Mouse (Mus musculus) R1 (cell line): ENCODE results near the gene Olfr283.
A peak's percentile ranks its signal among the peaks of the same experiment; 100 is the strongest.
"Not testable (repeated sequence)": the region's sequence is repeated elsewhere in the genome, so short reads cannot be mapped to it uniquely, and the experiment has no call there.

Source experiments
- DNase-seq: peaks from one replicate; pipeline ENCODE4 v3.0.0-alpha.2; 2018; ENCODE audit warnings: low read depth, low spot score

Gene Olfr283

DNA sequence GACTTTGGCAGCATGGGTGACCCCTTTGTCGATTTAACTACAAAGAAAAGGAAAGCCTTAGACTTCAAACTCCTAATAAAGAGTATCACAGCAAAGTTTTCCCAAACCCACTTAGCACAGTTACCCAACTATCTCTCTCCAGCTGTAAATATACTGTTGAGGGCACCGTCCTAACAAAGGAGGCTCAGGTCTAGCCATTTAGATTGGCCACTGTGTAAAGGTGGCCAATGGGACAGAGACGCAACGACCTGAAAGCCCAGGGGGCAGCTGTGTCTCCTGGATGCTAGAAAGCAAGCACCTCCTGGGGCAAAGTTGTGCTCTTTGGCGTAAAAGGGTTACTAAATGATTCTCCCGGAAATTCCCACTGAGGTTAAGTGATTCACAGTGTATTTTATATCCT, at the start of gene Olfr283:
Olfr283 (minus strand) TSS at position 101 of the 400 bp plus-strand sequence.
- DNase-seq = no peak

DNA sequence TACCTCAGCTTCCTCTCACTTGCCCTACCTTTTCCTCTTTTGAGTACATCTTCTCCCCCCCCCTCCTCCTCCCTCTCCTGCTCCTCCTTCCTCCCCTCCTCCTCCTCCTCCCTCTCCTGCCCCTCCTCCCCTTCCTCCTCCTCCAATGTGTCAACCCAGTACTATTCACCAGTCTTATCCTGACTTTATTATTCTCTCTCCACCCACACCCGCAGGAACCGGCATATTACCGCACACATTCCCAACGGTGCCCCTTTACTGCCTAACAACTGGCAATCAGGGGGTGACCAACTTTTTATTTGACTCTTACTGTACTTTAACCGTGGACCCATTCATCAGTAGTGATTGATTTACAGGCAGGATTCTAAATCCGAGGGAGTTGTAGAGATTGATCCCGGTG, 44.4 kb upstream of the Olfr283 start:
- DNase-seq = no peak

DNA sequence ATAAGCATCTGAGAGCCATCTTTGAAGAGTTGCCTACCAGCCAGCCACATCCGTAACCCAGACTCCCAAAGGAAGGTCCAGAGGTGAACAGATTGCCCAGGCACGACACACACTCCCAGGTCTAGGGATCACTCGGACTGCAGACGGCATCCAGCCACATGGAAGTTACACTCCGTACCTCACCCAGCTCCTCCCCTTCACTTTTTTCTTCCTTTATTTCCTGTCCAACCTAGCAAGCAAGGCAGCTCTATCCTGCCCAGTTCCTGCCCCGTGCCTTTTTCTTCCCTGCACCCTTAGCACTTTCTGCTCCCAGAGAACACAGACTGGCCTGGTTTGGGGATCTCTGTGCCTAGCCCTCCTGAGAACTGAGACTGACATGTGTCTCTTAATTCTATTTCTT, 44.0 kb upstream of the Olfr283 start:
- DNase-seq = no peak

DNA sequence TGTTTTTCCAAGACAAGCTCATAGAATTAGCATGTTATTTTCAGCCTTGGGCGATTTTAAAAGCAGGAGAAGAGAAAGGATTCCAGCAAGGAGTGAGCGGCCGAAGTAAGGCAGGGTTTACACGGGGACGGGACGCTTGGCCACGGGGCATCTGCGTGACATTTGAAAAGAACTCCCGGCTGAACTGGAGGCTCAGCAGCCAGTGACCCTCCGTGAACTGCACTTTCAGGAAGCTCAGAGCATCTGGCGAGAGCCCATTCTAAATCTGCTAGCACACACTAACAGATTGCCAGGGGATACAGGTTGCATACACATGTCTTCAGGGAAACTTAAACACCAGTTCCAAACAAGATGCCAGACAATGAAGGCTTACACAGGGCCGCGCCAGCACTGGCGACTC, 43.6 kb upstream of the Olfr283 start:
- DNase-seq = no peak

DNA sequence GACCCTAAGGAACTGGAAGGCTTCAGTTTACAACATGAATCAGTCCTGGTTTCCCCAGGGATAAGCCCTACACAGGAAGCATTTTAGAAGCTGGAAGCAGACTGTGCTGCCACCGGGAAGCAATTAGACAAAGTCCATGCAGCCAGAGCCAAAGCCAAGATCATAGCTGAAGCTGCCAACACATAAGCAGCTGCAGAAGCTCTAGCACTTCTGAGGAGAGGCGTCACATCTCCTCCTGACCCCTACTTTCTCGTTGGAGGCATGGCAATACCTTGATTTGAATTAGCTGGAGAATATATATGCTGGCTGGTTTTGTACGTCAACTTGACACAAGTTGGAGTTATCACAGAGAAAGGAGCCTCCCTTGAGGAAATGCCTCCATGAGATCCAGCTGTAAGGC, 40.2 kb upstream of the Olfr283 start:
- DNase-seq = no peak

DNA sequence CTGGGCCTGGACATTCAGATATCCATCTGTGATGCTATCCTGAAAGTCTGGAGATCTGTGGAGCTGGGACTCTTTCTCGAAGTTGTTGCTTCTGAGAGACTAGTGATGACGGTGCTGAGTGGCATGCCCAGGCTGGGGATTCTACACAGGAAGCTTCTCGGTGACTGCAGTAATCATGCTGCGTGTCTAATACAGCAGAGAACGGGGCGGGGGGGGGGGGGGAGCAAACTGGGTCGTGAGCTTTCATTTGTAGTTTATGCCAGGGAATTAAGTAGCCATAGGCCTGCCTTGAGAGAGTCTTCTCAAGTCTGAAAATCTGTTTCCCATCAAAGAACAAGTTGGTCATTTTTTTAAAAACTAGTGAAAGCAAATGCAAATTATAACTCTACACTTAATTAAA, 37.4 kb upstream of the Olfr283 start:
- no peak for DNase-seq

DNA sequence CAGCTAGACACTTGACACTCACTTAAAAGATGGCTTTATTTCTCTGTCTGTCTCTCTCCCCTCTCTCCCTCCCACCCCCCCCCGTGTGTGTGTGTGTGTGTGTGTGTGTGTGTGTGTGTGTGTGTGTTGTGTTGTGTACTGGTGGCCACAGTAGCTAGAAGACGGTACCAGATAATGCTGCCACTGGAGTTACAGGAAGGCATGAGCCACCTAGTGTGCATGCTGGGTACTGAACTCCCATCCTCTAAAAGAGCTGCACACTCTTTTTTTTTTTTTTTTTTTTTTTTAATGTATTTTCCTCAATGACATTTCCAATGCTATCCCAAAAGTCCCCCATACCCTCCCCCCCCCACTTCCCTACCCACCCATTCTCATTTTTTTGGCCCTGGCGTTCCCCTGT, 36.5 kb upstream of the Olfr283 start:
- peak; percentile 45 for DNase-seq

DNA sequence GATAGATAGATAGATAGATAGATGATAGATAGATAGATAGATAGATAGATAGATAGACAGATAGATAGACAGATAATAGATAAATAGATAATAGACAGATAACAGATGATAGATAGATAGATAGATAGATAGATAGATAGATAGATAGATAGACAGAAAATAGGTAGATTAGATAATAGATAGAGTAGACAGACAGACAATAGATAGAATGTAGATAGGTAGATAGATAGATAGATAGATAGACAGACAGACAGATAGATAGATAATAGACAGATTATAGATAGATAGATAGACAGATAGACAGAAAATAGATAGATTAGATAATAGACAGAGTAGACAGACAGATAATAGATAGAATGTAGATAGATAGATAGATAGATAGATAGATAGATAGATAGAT, 36.1 kb upstream of the Olfr283 start:
- not testable (repeated sequence) for DNase-seq

DNA sequence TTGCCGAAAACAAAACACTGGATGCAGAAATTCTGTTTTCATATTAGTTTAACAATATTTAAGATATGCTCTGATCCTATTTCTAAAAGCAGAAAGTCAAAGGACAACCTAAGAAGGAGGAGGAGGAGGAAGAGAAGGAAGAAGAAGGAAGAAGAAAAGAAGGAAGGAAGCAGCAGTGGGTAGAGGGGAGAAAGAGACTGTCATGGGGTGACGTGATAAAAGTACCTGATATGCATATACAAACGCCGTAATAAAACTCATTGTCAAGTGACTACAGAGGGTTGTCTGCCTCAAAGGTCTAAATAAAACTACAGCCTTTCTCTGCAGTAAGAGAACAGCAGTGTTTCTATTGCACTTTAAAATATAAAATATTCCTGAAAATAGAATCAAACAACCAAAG, 35.2 kb upstream of the Olfr283 start:
- no peak for DNase-seq

DNA sequence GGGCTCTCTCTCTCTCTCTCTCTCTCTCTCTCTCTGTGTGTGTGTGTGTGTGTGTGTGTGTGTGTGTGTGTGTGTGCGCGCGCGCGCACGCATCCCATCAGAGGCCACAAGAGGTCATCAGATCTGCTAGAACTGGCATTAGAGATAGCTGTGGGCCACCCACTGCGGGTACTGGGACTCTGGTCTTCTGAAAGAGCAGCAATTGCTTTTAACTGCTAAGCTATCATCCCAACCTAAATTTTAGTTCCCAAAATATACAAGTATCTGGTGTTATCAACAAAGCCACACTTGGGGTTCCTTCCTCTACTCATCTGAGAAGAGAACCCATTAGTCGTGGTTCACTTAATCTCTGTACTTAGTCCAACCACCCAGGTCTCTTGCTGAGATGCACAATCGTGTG, 29.5 kb upstream of the Olfr283 start:
- DNase-seq = no peak

DNA sequence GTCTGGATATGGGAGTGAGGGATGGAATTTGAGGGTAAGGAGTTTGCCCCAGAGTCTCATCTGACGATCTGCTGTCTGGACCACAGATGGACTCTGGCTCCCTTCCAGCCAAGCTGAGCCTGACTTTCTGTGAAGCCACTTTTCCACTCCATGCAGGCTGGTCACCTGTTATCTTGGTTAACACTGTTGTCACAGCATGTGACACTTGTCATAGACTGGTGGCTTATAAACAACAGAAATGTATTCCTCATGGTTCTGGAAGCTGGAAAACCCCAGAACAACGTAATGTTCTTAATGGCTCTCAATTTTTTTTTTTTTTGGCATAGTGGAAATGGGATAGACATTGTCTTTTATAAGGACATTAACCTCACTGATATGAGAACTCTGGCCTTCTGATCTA, 28.9 kb upstream of the Olfr283 start:
- DNase-seq = no peak

DNA sequence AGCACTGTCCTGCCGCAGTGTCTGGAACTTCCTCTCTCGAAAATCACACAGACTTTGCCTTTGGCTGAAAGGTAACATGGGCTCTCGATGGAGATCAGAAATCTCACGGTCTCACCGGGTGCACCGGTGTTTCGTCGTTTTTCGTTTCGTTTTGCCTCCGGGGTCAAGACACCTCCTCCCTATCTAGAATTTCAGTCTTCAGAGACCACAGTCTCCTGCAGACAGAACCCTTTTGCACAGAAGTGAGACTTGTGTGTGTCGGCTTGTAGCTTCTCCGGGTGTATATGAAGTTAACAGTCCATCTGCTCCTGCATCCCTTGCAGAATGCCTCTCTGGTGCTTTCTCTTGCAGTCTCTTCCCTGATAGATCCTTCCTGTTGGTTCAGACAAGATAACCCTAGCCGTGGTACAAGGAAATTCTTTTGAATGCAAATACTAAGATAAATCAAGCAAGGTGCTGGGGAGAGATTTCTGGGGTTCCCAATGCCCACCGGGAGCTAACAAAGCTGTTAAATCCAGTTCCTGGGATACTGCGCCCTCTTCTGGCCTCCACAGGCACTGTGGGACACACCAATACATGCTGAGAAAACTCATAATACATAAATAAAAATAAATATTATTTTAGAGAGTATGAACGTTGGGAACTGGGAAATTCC, 27.8 kb upstream of the Olfr283 start:
- DNase-seq = peak; percentile 9

DNA sequence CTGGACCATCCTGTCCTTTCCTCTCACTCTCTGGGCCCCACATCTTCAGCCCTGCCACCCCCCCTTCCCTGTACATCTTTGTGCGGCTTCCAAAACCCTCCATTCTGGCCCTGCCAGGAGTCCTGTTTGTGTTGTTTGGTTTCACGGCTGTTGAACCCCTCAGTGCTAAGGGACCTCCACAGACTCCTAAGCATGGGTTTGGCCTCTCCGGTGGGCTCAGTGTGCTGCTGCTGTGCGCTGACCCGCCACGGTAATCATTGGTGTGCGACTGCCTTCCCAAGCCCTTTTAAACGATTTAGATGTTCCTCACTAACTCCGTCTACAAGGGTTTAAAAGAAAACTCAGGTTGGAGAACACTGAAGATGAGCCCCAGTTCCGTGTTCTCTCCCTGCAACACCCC, 21.6 kb upstream of the Olfr283 start:
- no peak for DNase-seq

DNA sequence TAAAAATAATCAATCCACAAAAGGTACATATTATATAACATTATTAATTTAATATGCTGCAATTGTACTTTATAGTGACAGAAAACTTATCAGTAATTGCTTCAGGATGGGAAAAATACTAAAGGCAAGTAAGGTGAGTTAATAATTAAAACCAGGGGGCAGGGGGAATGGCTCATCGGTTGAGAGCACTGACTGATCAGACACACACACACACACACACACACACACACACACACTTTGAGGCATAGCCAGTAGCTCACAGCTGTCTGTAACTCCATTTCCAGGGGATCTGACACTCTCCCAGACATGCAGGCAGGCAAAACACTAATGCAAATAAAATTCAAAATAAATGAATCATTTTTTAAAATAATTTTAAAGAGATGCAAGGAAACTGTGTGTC, 16.4 kb upstream of the Olfr283 start:
- DNase-seq = no peak

DNA sequence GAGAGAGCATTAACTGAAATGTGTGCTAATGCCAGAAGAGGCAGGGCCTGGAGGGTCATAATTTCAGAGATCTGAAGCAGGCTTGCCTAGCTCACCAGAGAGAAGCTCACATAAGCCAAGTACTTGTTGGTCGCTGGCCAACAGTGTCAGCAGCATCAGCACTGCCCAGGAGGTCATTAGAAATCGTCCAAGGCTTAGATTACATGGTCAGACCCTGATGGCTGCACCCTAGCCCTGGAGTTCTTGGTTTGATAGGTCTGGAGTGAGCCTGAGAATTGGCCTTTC, 11.1 kb upstream of the Olfr283 start:
- DNase-seq = no peak

DNA sequence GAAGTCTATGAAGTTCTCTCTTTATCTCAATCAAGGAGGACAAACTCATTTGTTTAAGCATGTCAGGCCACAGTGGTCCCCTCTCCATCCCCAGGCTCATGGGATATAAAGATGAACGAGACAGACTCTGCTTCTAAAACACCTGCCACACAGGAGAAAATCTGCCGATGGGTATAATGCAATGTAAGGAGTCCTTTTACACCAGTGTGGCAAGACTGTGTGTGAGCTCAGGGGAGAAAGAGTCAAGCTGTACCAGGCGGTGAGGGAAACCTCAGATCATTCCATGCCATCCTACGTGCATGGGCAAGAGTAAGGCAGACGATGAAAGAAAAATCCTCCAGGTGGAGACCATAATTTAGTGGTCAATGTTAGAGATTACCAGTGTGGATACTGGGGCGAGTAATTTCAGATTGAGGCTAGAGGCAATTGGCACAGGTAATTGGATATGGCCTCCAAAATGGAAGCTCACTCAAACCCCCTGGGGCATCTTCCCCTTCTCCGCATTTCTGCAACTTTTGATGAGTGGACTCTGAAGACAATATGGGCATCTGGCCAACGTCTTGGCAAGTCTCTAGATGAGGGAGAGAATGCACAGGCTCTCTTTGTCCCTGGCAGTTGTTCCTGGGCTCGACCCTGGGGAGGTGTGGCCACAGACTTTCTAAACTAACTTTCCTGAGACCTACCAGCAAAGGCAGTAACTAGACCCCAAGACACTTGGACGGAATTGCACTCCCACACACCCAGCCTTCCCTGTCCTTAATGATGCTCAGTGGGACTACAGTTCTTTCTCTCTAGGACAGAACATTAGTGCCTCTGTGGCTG, 10.5 kb upstream of the Olfr283 start:
- no peak for DNase-seq

DNA sequence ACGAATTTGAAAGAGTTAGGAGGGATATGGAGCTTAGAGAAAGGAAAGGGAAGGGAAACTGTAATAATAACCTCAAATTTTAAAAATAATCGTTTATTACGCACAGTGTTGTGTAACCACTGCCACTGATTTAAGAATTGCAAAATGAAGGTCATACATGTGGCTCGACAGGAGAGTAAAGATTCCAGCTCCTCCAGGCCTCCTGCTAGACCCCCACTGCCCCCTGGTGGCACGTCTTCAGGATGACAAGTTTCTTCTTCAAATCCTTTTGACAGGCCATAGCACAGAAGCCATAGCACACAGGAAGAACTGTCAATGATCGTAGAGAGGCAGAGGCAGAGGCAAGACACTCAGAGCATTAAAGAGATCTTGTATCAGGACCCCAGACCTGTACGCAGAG, 9.1 kb upstream of the Olfr283 start:
- DNase-seq = peak; percentile 76

DNA sequence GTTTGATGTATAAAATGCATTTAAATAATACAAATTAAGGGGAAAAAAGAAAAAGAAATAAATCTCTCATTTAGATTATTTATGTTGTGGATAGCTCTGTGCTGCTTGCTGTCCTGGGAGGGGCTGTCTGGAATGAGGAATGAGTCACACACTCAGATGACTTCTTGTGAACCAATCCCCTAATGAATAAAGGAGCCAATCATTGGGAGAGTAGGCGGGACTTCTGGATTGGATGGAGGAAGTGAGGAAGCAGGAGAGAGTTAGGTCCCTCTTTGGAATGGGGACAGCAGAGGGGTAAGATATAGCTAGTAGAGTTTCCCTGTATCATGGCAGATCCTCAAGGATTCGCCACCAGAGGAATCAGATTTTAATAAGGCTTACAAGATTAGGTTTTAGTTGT, 6.9 kb upstream of the Olfr283 start:
- DNase-seq = peak; percentile 90

DNA sequence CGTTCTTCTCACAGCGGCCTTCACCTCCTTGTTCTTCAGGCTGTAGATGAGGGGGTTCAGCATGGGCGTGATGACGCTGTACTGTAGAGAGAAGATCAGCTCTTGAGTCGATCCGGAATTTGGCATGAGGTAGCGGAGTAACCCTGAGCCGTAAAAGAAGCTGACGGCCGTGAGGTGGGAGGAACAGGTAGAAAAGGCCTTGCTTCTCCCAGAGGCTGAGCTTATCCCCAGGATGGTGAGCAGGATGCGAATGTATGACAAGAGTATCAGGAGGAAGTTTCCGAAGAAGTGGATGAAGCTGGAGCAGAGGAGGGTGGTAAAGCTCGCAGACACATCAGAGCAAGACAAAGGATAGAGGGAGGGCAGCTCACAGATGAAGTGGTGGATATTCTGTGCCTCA, 2.5 kb downstream of the Olfr283 start:
- DNase-seq = peak; percentile 13

DNA sequence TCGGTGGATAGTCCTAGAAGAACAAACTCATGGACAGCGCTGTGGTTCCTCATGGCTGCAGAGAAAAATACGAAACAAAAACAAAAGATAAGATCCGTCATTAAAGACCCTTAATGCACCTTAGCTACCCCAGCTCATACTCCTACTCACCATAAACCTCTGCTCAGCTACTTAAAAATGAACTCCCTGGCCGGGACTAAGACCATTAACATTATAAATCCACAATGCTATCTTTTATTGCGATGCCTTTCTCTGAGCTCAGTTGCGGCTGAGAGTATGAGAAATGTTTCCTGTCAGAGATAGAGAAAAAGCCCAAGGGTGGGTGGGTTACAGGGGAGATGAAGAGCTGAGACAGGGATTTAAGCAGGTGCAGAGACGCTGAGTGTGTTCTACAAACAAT, 39.9 kb downstream of the Olfr283 start, which contains the start of gene Olfr284:
Olfr284 (minus strand) TSS at position 101 of the 400 bp plus-strand sequence.
- DNase-seq = no peak
